ENCODE assay signal across 16 mouse cellular contexts in the genomic region with DNA sequence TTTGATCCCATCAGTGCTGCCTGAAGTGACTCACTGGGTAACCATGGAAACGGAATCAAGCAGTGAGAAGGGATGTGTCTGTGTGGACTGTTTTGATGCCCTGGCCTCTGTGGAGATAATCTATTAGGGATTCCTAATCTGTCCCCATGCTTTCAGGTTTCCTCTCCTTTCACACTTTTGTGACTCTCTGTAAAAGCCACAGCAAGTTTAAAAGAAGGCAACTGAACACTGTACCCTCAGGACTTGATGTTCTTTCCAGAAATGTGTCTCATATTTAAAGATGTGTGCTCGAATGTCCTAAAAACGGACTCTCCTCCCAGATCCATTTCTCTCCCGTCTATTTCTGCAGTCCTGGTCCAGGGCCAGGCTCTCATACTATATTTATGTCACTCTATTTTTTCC.
DNase-seq lines count a peak whose midpoint lies in the region; ATAC-seq and TF ChIP-seq lines count a peak whose summit lies in the region.
"Had no signal": no experiment of that assay in that cellular context is flagged by ENCODE, and none has a peak within 500 bp of the region (broad histone marks: within the 10 kb centered on the region; RNA-seq: fewer than 3 reads in every experiment).

No protein-coding gene starts in this region.

- no peak for TF ChIP-seq CTCF in stomach, postnatal 0 days (IDR thresholded peaks at IDR 0.05; ENCODE audit: low read depth)

- H3K36me3 ChIP-seq in forebrain, embryonic 14.5 days (ENCODE audit: control insufficient read depth, insufficient read depth, low read length): no peaks in the 10 kb centered on the region
- no peaks in the 10 kb centered on the region for H3K36me3 ChIP-seq in forebrain, embryonic 16.5 days (ENCODE audit: control insufficient read depth, insufficient read depth)
- H3K36me3 ChIP-seq in stomach, postnatal 0 days (ENCODE audit: control insufficient read depth, insufficient read depth, low read length): no peaks in the 10 kb centered on the region
- H3K36me3 ChIP-seq: limb, embryonic 12.5 days had no signal

- H3K4me1 ChIP-seq in forebrain, embryonic 14.5 days (ENCODE audit: control insufficient read depth, insufficient read depth, low read length): no peaks in the 10 kb centered on the region; the same call in 1 of the 2 replicates
- no peaks in the 10 kb centered on the region for H3K4me1 ChIP-seq in forebrain, embryonic 16.5 days (replicated peaks; ENCODE audit: control insufficient read depth, insufficient read depth, low read length)
- H3K4me1 ChIP-seq in stomach, postnatal 0 days (replicated peaks; ENCODE audit: control insufficient read depth, insufficient read depth): no peaks in the 10 kb centered on the region
- H3K4me1 ChIP-seq: limb, embryonic 12.5 days had no signal

- H3K4me3 ChIP-seq in forebrain, embryonic 14.5 days (ENCODE audit: low read depth, low read length): no peak overlapping the region
- no peak overlapping the region for H3K4me3 ChIP-seq in forebrain, embryonic 16.5 days (replicated peaks; ENCODE audit: low read length)
- no peak overlapping the region for H3K4me3 ChIP-seq in stomach, postnatal 0 days (ENCODE audit: low read depth, low read length)
- H3K4me3 ChIP-seq: heart, embryonic 15.5 days; limb, embryonic 12.5 days; myocyte had no signal

- intact Hi-C loops in left cerebral cortex, postnatal 25 days (cut with DNase I): no loop called here

- ATAC-seq in forebrain, embryonic 14.5 days: 0 out of 2 replicates have a peak, but pooled peaks have one; percentile 46
- ATAC-seq in forebrain, embryonic 16.5 days: no peak
- ATAC-seq in stomach, postnatal 0 days (ENCODE audit: low FRiP score, low TSS enrichment): no peak

- no peak overlapping the region for H3K9ac ChIP-seq in forebrain, embryonic 14.5 days (ENCODE audit: low read length)
- no peak overlapping the region for H3K9ac ChIP-seq in forebrain, embryonic 16.5 days (replicated peaks; ENCODE audit: low read depth, low read length)
- H3K9ac ChIP-seq in stomach, postnatal 0 days (ENCODE audit: low read length): no peak overlapping the region
- H3K9ac ChIP-seq: heart, embryonic 15.5 days; hindbrain, embryonic 14.5 days; limb, embryonic 12.5 days had no signal

- no peak for TF ChIP-seq EP300 in stomach, postnatal 0 days (optimal IDR thresholded peaks at IDR 0.05)

- no peak overlapping the region for H3K4me2 ChIP-seq in forebrain, embryonic 14.5 days (ENCODE audit: low read length)
- no peak overlapping the region for H3K4me2 ChIP-seq in forebrain, embryonic 16.5 days (ENCODE audit: low read length)
- no peak overlapping the region for H3K4me2 ChIP-seq in stomach, postnatal 0 days (replicated peaks; ENCODE audit: low read depth)
- H3K4me2 ChIP-seq: heart, embryonic 15.5 days; hindbrain, embryonic 14.5 days; limb, embryonic 12.5 days had no signal

- WGBS in forebrain, embryonic 14.5 days: 69% methylated on average over 4 of the region's 4 CpGs
- WGBS in forebrain, embryonic 16.5 days: 65% methylated on average over 4 of the region's 4 CpGs
- 56% methylated on average over 4 of the region's 4 CpGs for WGBS in stomach, postnatal 0 days

- H3K27ac ChIP-seq in forebrain, embryonic 14.5 days (ENCODE audit: low read depth, low read length): no peak overlapping the region
- H3K27ac ChIP-seq in forebrain, embryonic 16.5 days (ENCODE audit: low read length): no peak overlapping the region
- H3K27ac ChIP-seq in stomach, postnatal 0 days (replicated peaks): no peak overlapping the region
- H3K27ac ChIP-seq: heart, embryonic 15.5 days; hindbrain, embryonic 14.5 days; limb, embryonic 12.5 days; macrophage had no signal

- no peaks in the 10 kb centered on the region for H3K27me3 ChIP-seq in forebrain, embryonic 14.5 days (replicated peaks; ENCODE audit: control insufficient read depth, insufficient read depth, low read length)
- no peaks in the 10 kb centered on the region for H3K27me3 ChIP-seq in forebrain, embryonic 16.5 days (replicated peaks; ENCODE audit: control insufficient read depth, insufficient read depth, low read length)
- H3K27me3 ChIP-seq in stomach, postnatal 0 days (ENCODE audit: control insufficient read depth, insufficient read depth, low read length): no peaks in the 10 kb centered on the region
- H3K27me3 ChIP-seq: heart, embryonic 15.5 days; limb, embryonic 12.5 days had no signal

- DNase-seq in forebrain, embryonic 14.5 days (ENCODE audit: low spot score): peak; percentile 54
- DNase-seq in left cerebral cortex, postnatal 25 days (ENCODE audit: low spot score in 2 of 2): peak; percentile 30 to 70
- no peak for DNase-seq in left cerebral cortex, adult 9 months (ENCODE audit: low spot score in 2 of 2)
- peak; percentile 37 for DNase-seq in embryo, embryonic 11 days
- peak; percentile 54 for DNase-seq in skeletal muscle tissue, adult 2 months (ENCODE audit: low read depth, low spot score)
- no peak for DNase-seq in stomach, postnatal 0 days (ENCODE audit: low spot score)
- DNase-seq: cerebellum, postnatal 36 days; gastrocnemius, postnatal 10 days; kidney, adult 9 months; thymus, adult 2 months had no signal

- no peaks in the 10 kb centered on the region for H3K9me3 ChIP-seq in forebrain, embryonic 14.5 days (replicated peaks; ENCODE audit: control insufficient read depth, low read length)
- H3K9me3 ChIP-seq in forebrain, embryonic 16.5 days (ENCODE audit: control insufficient read depth, low read length): no peaks in the 10 kb centered on the region
- no peaks in the 10 kb centered on the region for H3K9me3 ChIP-seq in stomach, postnatal 0 days (ENCODE audit: control insufficient read depth, low read length)
- H3K9me3 ChIP-seq: heart, embryonic 15.5 days; limb, embryonic 12.5 days had no signal

Comparison
In these comparisons a context has a peak if more than half of its experiments do, and no peak if none do; other contexts are left out.
1. DNase-seq: peak in forebrain, embryonic 14.5 days (single experiment), left cerebral cortex, postnatal 25 days (2 of 2), embryo, embryonic 11 days (single experiment) and skeletal muscle tissue, adult 2 months (single experiment); none in left cerebral cortex, adult 9 months (0 of 2) and stomach, postnatal 0 days (single experiment).